Mouse (Mus musculus): ENCODE measurements around the gene Zc3h12c.

- TF ChIP-seq CTCF (IDR thresholded peaks at IDR 0.05; ENCODE audit: control insufficient read depth, insufficient read depth, low read length) (no peak), POLR2A (IDR thresholded peaks at IDR 0.05; ENCODE audit: borderline replicate concordance, control insufficient read depth, low read depth, low read length) (no peak)
Observed at GRCm38 (mm10) chr9:52094471-52094980, 73.8 kb downstream of the Zc3h12c start.
